7 mouse cellular contexts compared by ENCODE assay signal in genomic region chr5:145203936-145204691, GRCm38 (mm10). TPM values are rescaled to one million over a fixed set of nuclear protein-coding genes. Genes with fewer than 3 reads are reported as not detected.
DNase-seq lines count a peak whose midpoint lies in the region; ATAC-seq lines count a peak whose summit lies in the region.

Gene Zkscan5, plus strand, starts transcription at chr5:145204562.

- H3K9me3 ChIP-seq in intestine, embryonic 16.5 days (ENCODE audit: control insufficient read depth, low read length), result no peaks in the 10 kb centered on the region
- H3K9me3 ChIP-seq in midbrain, embryonic 11.5 days (ENCODE audit: control insufficient read depth, low read length), result no peaks in the 10 kb centered on the region

- no peaks in the 10 kb centered on the region for H3K36me3 ChIP-seq in intestine, embryonic 16.5 days (ENCODE audit: control insufficient read depth, insufficient read depth, low read length)
- no peaks in the 10 kb centered on the region for H3K36me3 ChIP-seq in midbrain, embryonic 11.5 days (ENCODE audit: control insufficient read depth, insufficient read depth, low read length)

- peak within 1 kb of the TSS; percentile 73 for H3K9ac ChIP-seq in intestine, embryonic 16.5 days (ENCODE audit: low read depth, low read length)
- peak within 1 kb of the TSS; percentile 79 for H3K9ac ChIP-seq in midbrain, embryonic 11.5 days (ENCODE audit: low read length)

- H3K27ac ChIP-seq in intestine, embryonic 16.5 days (ENCODE audit: low read length), result peak within 1 kb of the TSS; percentile 95
- H3K27ac ChIP-seq in midbrain, embryonic 11.5 days (ENCODE audit: low read depth, low read length), result peak within 1 kb of the TSS; percentile 74

- DNase-seq in adrenal gland, adult 8-10 months, result peak; percentile 99
- DNase-seq in embryo, embryonic 9.5 days (ENCODE audit: extremely low spot score), result peak; percentile 96
- peak; percentile 90 to 98 for DNase-seq in gastrocnemius, postnatal 4 days (ENCODE audit: low spot score in 2 of 2)
- peak; percentile 95 to 96 for DNase-seq in left cerebral cortex, postnatal 36 days (ENCODE audit: low spot score in 2 of 2)
- DNase-seq in midbrain, embryonic 11.5 days (ENCODE audit: low spot score, missing footprints), result peak; percentile 99
- peak; percentile 98 for DNase-seq in skeletal muscle tissue, adult 2 months (ENCODE audit: low read depth, low spot score)

- no peaks in the 10 kb centered on the region for H3K27me3 ChIP-seq in intestine, embryonic 16.5 days (replicated peaks; ENCODE audit: control insufficient read depth, insufficient read depth, low read length)
- H3K27me3 ChIP-seq in midbrain, embryonic 11.5 days (ENCODE audit: control insufficient read depth, insufficient read depth, low read length), result no peaks in the 10 kb centered on the region

- peak; percentile 97 for ATAC-seq in intestine, embryonic 16.5 days
- peak; percentile 96 for ATAC-seq in midbrain, embryonic 11.5 days (ENCODE audit: low FRiP score)

- peak within 1 kb of the TSS; percentile 73 for H3K4me3 ChIP-seq in intestine, embryonic 16.5 days (ENCODE audit: low read length)
- H3K4me3 ChIP-seq in midbrain, embryonic 11.5 days (ENCODE audit: low read depth, low read length), result peak within 1 kb of the TSS; percentile 58

- intact Hi-C loops in left cerebral cortex, postnatal 36 days (cut with DNase I), result loop anchor here (2.0 kb wide), 2 partner anchors 27 to 77 kb away; partner anchors contain the start of genes Zfp655 and Zscan25

- peaks cover 20% of the 10 kb centered on the region for H3K4me1 ChIP-seq in intestine, embryonic 16.5 days (ENCODE audit: control insufficient read depth, insufficient read depth, low read length)
- peaks cover 14% of the 10 kb centered on the region for H3K4me1 ChIP-seq in midbrain, embryonic 11.5 days (ENCODE audit: control insufficient read depth, insufficient read depth, low read length)

- H3K4me2 ChIP-seq in intestine, embryonic 16.5 days (ENCODE audit: low read depth, low read length), result peak within 1 kb of the TSS; percentile 67
- peak within 1 kb of the TSS; percentile 49 for H3K4me2 ChIP-seq in midbrain, embryonic 11.5 days

- under 1% methylated on average over 22 of the region's 22 CpGs for WGBS in intestine, embryonic 16.5 days
- under 1% methylated on average over 22 of the region's 22 CpGs for WGBS in midbrain, embryonic 11.5 days

RNA-seq across cellular contexts. Expression of gene Zkscan5, which starts in this region (rescaled TPM):
- 10 to 100 TPM; 11.0 to 14.5 (median 12.8) TPM for total RNA-seq in adrenal gland, adult 8-10 months (2022)
- 10 to 100 TPM; 11.3 to 11.9 TPM for total RNA-seq in gastrocnemius, postnatal 4 days (2021)
- 7.1 and 8.4 TPM in 2 replicates for polyA plus RNA-seq in intestine, embryonic 16.5 days (2015; fragmentation: Nextera tagmentation; extraction: Ambion mirVana)
- 10 to 100 TPM; 10.8 to 11.9 TPM for total RNA-seq in left cerebral cortex, postnatal 36 days (2021)
- polyA plus RNA-seq in midbrain, embryonic 11.5 days (2014; fragmentation: Nextera tagmentation; extraction: Ambion mirVana), result 20.4 and 20.6 TPM in 2 replicates

Comparison
In these comparisons a context has a peak if more than half of its experiments do, and no peak if none do; other contexts are left out.
1. Peak in every context shown above with its lines: DNase-seq, ATAC-seq, H3K4me3 ChIP-seq and H3K27ac ChIP-seq.